ENCODE assay signal across 34 mouse cellular contexts in genomic region chr2:10167283-10167682, GRCm38 (mm10). TPM values are rescaled to one million over a fixed set of nuclear protein-coding genes. Genes with fewer than 3 reads are reported as not detected.
DNase-seq lines count a peak whose midpoint lies in the region; ATAC-seq lines count a peak whose summit lies in the region.
"Had no signal": no experiment of that assay in that cellular context is flagged by ENCODE, and none has a peak within 500 bp of the region (broad histone marks: within the 10 kb centered on the region; RNA-seq: fewer than 3 reads in every experiment).

No protein-coding gene starts in this region.

- no peaks in the 10 kb centered on the region for H3K36me3 ChIP-seq in liver, embryonic 15.5 days (replicated peaks)
- H3K36me3 ChIP-seq: embryonic facial prominence, embryonic 15.5 days; heart, embryonic 13.5 days; hindbrain, embryonic 15.5 days; limb, embryonic 12.5 days; midbrain, embryonic 12.5 days; neural tube, embryonic 12.5 days had no signal

- H3K4me3 ChIP-seq in liver, embryonic 15.5 days (replicated peaks), result no peak overlapping the region
- H3K4me3 ChIP-seq: embryonic facial prominence, embryonic 15.5 days; forebrain, embryonic 13.5 days; heart, embryonic 13.5 days; hindbrain, embryonic 15.5 days; limb, embryonic 12.5 days; midbrain, embryonic 12.5 days; myocyte; neural tube, embryonic 12.5 days had no signal

- 0 out of 2 replicates have a peak, but pooled peaks cover 12% of the 10 kb centered on the region for H3K4me1 ChIP-seq in liver, embryonic 15.5 days (replicated peaks)
- H3K4me1 ChIP-seq: forebrain, embryonic 13.5 days; hindbrain, embryonic 15.5 days; midbrain, embryonic 12.5 days; neural tube, embryonic 12.5 days had no signal

- peak; percentile 41; the same call in 1 of the 2 replicates for ATAC-seq in common myeloid progenitor, adult 5-6 weeks (replicated peaks; ENCODE audit: low read depth, poor library complexity, severe bottlenecking)
- ATAC-seq in liver, embryonic 15.5 days (ENCODE audit: insufficient read depth), result peak; percentile 44
- peak; percentile 52 for ATAC-seq in megakaryocyte progenitor cell, adult 5-6 weeks (replicated peaks; ENCODE audit: poor library complexity)
- ATAC-seq: forebrain, embryonic 13.5 days; lung, postnatal 0 days had no signal

- H3K27me3 ChIP-seq in liver, embryonic 15.5 days, result no peaks in the 10 kb centered on the region
- H3K27me3 ChIP-seq: CH12.LX; embryonic facial prominence, embryonic 15.5 days; forebrain, embryonic 13.5 days; heart, embryonic 13.5 days; hindbrain, embryonic 15.5 days; limb, embryonic 12.5 days; midbrain, embryonic 12.5 days; neural tube, embryonic 12.5 days had no signal

- H3K27ac ChIP-seq in liver, embryonic 15.5 days (replicated peaks), result no peak overlapping the region
- H3K27ac ChIP-seq: embryonic facial prominence, embryonic 15.5 days; forebrain, embryonic 13.5 days; heart, embryonic 13.5 days; hindbrain, embryonic 15.5 days; limb, embryonic 12.5 days; midbrain, embryonic 12.5 days; neural tube, embryonic 12.5 days; stomach, postnatal 0 days had no signal

- DNase-seq in liver (peak; percentile 16), adipocyte (ENCODE audit: low spot score) (no peak)
- DNase-seq in kidney, adult 11 months, result no peak
- no peak for DNase-seq in frontal cortex, postnatal 14 days (ENCODE audit: low spot score in 2 of 2)
- DNase-seq: adrenal gland, postnatal 14 days; cerebellum, adult 11 months; cerebellum, adult 9-10 months; cerebellum, postnatal 36 days; kidney, adult 9 months; kidney, postnatal 10 days; layer of hippocampus, adult 9-11 months; lung, adult 18-20 months; lung, postnatal 4 days; right cerebral cortex, adult 18-20 months; spleen, adult 18-20 months; thymus, adult 18-20 months; thymus, postnatal 36 days had no signal

- H3K9me3 ChIP-seq in liver, embryonic 15.5 days (replicated peaks), result no peaks in the 10 kb centered on the region
- H3K9me3 ChIP-seq: embryonic facial prominence, embryonic 15.5 days; forebrain, embryonic 13.5 days; heart, embryonic 13.5 days; hindbrain, embryonic 15.5 days; limb, embryonic 12.5 days; midbrain, embryonic 12.5 days; neural tube, embryonic 12.5 days had no signal

- H3K9ac ChIP-seq in liver, embryonic 15.5 days, result no peak overlapping the region
- H3K9ac ChIP-seq: embryonic facial prominence, embryonic 15.5 days; forebrain, embryonic 13.5 days; heart, embryonic 13.5 days; hindbrain, embryonic 15.5 days; limb, embryonic 12.5 days; midbrain, embryonic 12.5 days; neural tube, embryonic 12.5 days had no signal

- peak overlapping the region; percentile 13; the same call in 1 of the 2 replicates for H3K4me2 ChIP-seq in liver, embryonic 15.5 days
- H3K4me2 ChIP-seq: forebrain, embryonic 13.5 days; heart, embryonic 13.5 days; hindbrain, embryonic 15.5 days; limb, embryonic 12.5 days; midbrain, embryonic 12.5 days; neural tube, embryonic 12.5 days had no signal

- 11% methylated on average over 11 of the region's 11 CpGs for WGBS in liver, embryonic 15.5 days (ENCODE audit: insufficient replicate concordance)

RNA-seq across cellular contexts. Expression of gene Itih5, which starts 13.9 kb away (rescaled TPM):
- total RNA-seq in common myeloid progenitor, adult 5-6 weeks (2017), result 17.2 and 19.9 TPM in 2 replicates
- polyA plus RNA-seq in liver, embryonic 15.5 days (2015; fragmentation: Nextera tagmentation; extraction: Ambion mirVana), result 3.8 and 3.9 TPM in 2 replicates
- total RNA-seq in megakaryocyte progenitor cell, adult 5-6 weeks (2015), result 4.9 and 5.9 TPM in 2 replicates
- total RNA-seq in megakaryocyte progenitor cell, adult 5-6 weeks (2017), result 4.8 and 6.8 TPM in 2 replicates
- polyA plus RNA-seq: C2C12, myocyte had no signal

RNA-seq across cellular contexts. Expression of gene Itih2, which starts 36.1 kb away (rescaled TPM):
- not detected in 2 replicates for total RNA-seq in common myeloid progenitor, adult 5-6 weeks (2017)
- 310 and 334 TPM in 2 replicates for polyA plus RNA-seq in liver, embryonic 15.5 days (2015; fragmentation: Nextera tagmentation; extraction: Ambion mirVana)
- total RNA-seq in megakaryocyte progenitor cell, adult 5-6 weeks (2015), result not detected in 2 replicates
- not detected in 2 replicates for total RNA-seq in megakaryocyte progenitor cell, adult 5-6 weeks (2017)
- total RNA-seq: CH12.LX; ES-E14; hematopoietic stem cell, adult 5-6 weeks had no signal
- polyA plus RNA-seq: C2C12 had no signal
